Mouse (Mus musculus) embryo, embryonic 10 days (tissue): Measurements from ENCODE around the gene Dlst.

Experiments used
- DNase-seq: peaks from one replicate; pipeline ENCODE4 v3.0.0-alpha.2; 2015; ENCODE audit warnings: low spot score

Dlst gene

DNA sequence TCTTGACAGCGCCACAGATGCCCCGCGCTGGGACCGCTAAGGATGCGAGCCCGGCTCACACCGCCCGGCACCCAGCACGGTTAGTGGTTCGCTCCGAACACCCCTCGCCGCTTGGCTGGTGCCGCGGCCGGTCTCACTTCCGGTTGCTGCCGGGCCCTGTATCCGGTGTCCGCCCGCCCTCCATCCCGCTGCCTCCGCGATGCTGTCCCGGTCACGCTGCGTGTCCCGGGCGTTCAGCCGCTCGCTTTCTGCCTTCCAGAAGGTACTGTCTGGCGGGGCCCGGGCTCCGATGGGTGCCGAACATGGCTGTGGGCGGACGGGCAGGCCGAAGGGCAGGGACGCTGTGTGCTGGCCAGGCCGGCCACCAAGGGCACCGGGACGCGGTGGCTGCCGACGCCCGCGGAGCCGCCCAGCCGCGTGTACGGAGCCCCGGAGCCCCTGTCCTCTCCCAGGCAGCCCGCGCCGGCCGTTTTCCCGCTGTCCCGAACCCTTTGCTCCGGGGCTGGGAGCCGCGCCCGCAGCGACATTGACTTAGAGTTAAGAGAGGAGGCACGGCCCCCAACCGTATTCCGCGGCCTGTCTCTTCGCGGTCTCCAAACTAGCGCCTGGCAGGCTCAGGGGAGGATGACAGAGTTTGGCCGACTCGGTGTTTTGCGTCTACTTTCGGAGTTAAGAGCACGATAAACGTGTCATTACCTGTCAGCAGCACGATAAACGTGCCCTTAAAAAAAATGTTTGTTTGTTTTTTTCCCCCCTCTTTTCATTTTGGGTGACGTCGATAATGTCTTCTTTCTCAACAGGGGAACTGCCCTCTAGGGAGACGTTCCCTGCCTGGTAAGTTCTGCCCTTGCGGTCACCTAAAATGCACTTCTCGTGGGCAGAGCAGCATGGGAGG, at the start of gene Dlst, which contains the start of gene Prox2:
Gene Dlst, plus strand, starts transcription at position 136 of the 895 bp plus-strand sequence.
Gene Prox2, minus strand, starts transcription at position 62 of the 895 bp plus-strand sequence.
- peak; percentile 94 for DNase-seq

DNA sequence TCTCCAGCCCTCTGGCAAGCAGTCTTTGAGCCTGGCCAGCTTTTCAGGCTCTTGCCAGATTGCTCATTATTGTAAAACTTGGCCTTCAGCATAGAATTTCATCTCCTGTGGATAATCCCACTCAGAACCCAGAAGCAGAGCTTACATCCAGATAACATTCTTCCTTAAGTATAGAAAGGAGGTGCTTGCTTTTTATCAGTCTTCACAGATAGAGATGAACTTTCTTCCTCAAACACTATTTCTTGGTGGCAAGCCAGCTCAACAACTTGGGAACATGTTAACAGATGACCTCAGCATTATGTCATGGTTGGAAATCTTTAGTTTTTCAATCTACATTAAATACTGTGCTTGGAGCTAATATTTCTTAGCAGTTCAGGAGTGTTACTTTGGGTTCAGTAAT, 39.6 kb upstream of the Dlst start:
- no peak for DNase-seq

- no peak for DNase-seq
These were observed 33.5 kb upstream of the Dlst start for GRCm38 (mm10) chr12:85077100-85077499.

GRCm38 (mm10) chr12:85084257-85084656, 26.4 kb upstream of the Dlst start:
- no peak for DNase-seq

- DNase-seq = no peak
These were observed 25.7 kb upstream of the Dlst start for GRCm38 (mm10) chr12:85084941-85085340.

DNA sequence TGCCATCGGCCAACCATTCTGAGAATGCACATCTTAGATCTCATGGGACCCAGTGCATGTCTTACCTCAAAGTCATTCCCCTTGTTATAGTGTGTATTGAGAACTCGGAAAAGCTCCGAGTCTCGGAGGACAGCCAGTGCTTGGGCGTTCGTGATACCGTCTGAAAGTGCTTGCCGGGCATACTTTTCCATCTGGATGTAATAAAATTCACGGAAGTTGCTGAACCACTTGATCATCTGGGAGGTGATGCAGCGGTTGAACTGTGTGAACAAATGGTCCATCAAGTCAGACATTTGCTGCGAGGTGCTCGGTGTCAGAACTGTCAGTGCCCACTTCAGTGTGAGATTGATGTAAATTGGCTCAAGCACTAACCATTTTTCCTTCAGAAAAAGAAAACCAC, 22.8 kb upstream of the Dlst start:
- DNase-seq = no peak

GRCm38 (mm10) chr12:85091190-85091589, 19.4 kb upstream of the Dlst start:
- DNase-seq = no peak

GRCm38 (mm10) chr12:85092214-85092613, 18.4 kb upstream of the Dlst start:
- peak; percentile 74 for DNase-seq

DNA sequence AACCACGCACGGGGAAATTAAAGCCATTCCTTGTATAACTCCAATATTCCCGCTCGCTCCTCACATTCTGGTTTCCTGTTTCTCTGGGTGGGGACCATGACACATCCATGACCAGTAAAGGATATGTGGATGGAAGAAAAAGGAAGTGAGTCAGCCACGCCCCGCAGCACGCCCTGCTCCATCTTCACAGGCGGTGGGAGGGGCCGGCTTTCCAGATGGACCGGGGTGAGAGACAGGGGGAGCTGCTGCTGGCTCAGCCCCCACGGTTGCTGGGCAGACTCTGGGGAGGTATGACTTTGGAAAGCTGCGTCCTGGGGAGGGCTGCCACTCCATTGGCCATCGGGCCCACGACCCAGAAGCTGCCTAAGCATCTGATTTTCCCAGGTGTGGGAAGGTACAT, 16.6 kb upstream of the Dlst start:
- peak; percentile 57 for DNase-seq

- DNase-seq = no peak
These were observed 15.9 kb upstream of the Dlst start for GRCm38 (mm10) chr12:85094706-85095105.

GRCm38 (mm10) chr12:85095146-85095545, 15.5 kb upstream of the Dlst start:
- no peak for DNase-seq

GRCm38 (mm10) chr12:85095859-85096258, 14.8 kb upstream of the Dlst start:
- DNase-seq = no peak

DNA sequence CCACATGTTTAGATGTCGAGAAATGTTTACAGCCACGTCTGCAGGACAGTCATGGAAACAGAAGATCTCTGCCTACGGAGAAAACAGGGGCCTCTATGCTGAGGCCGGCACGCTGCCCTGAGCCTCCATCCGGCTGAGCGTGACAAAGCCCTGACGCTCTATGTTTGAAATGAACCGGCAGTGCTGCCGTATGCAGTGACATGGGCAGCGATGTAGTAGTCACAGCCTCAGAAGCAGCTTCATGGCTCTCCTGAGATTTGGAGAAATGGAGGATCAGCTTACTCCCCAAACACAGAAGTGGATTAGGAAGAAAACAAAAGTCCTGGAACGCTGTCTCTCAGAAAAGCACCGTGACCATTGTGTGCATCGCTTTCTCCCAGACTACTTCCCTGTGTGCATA, 9.6 kb upstream of the Dlst start:
- DNase-seq = no peak

DNA sequence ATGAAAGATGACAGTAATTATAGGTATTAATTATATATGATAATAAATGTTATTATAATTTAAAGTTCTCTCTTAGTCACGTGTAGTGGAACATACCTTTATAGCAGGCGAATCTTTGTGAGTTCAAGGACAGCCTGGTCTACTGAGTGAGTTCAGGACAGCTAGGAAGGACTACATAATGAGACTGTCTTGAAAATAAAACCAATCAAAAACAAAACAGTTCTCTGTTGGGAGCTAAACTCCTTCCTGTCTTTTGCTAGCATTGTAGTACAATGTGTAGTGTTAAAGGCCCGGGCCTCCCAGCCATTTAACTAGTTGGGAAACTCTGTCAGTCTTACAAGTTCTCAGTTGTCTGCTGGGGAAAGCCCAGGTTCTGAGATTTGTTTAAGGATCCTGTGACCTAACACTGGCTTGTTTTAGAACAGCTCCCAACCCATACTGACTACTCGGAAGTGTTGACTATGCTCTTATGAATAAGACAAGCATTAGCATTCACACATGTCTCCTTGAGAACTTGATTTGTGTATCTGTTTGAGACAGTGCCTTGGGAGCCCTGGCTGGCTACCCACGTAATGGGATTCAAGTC, 9.0 kb upstream of the Dlst start:
- DNase-seq = no peak

DNA sequence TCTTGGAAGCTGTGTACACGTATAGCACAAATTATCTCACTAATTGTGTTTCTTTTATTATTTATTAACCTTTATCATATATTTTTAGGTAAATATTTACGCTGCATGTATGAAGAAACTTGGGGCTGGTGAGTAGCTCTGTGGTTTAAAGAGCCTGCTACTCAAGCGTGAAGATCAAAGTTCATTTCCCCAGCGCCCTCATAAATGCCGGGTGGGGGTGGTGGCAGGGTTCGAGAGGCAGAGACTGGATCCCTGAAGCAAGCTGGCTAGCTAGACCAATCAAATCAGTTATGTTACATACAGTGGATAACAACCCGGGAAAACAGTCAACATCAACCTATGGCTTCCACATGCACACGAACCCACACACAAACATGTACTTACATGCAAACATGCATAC, 7.5 kb upstream of the Dlst start:
- no peak for DNase-seq

DNA sequence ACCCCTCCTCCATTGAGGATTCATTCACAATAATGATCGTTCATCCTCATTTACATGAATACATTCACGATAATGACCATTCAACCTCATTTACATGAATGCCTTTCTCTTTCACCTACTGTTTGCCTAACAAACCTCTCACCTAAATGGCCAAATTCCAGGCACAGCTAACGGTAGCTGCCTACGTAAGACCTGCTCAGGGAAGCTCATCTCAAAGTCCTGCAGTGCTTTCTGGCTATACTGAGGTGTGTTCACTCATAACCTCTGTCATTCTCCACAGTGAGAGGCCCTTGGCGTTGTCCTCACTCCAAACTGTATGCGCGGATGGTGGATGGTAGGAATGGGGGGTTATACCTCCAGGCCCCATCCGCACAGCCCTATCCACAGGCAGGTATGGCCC, 5.8 kb upstream of the Dlst start:
- no peak for DNase-seq

- peak; percentile 73 for DNase-seq
These were observed 4.3 kb upstream of the Dlst start for GRCm38 (mm10) chr12:85106292-85106691.

GRCm38 (mm10) chr12:85108643-85109042, 2.0 kb upstream of the Dlst start:
- no peak for DNase-seq

GRCm38 (mm10) chr12:85109426-85109825, 1.2 kb upstream of the Dlst start:
- no peak for DNase-seq

GRCm38 (mm10) chr12:85110011-85110697, 479 bp upstream of the Dlst start:
- DNase-seq = no peak

DNA sequence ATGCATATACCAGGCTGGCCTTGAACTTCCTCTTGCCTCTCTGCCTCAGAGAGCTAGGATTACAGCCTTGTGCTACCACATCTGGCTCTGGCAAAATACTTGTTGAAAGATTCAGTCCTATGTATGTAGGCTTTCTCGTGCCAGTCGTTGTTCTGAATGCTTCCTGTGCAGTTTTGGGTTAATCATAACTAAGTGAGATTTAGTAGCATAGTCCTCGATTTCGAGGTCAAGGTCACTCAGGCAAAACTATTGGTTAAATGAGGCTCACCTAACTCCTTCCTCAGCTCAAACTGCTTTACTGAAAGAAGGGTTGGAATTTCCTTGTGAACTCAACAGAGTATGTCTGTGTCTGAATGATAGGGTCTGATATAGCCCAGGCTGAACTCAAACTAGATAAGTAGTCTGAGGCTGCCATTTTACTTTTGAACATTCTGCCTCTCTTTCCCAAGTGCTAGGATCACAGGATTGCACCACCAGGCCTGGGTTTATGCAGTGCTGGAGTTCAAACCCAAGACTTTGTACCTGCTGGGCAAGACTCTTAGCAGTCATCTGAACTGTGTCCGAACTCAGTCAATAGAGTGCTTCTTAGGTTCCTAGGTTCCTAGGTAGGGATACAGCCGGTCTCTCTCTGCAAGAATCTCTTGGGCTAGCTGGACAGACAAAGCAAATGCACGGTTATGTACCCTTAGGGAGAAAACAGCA, 2.1 kb downstream of the Dlst start:
- DNase-seq = no peak

GRCm38 (mm10) chr12:85113337-85113736, 2.7 kb downstream of the Dlst start:
- DNase-seq = no peak
